Mouse (Mus musculus) mouse trophoblast stem cell (cell line): ENCODE results near the gene B3galt5.
"Not testable (repeated sequence)": the region's sequence is repeated elsewhere in the genome, so short reads cannot be mapped to it uniquely, and the experiment has no call there.

Experiments
- in situ Hi-C, 2 experiments: fragments of 300-500 bp; cut with MseI, MboI; formaldehyde crosslinking; loops; 2 replicates in 1 of 2; 3 replicates in 1 of 2; pipeline ENCODE4 v1.15.1; 2025

The B3galt5 gene

GRCm38 (mm10) chr16:96258429-96258828 lies 22.8 kb downstream of the B3galt5 start:
- in situ Hi-C loops: no loop called here

- in situ Hi-C loops: no loop called here
Observed at GRCm38 (mm10) chr16:96271736-96272135, 36.1 kb downstream of the B3galt5 start.

GRCm38 (mm10) chr16:96272929-96273619 lies 37.5 kb downstream of the B3galt5 start:
- in situ Hi-C loops: no loop called here

- in situ Hi-C loops: no loop called here
Observed at GRCm38 (mm10) chr16:96276596-96276995, 41.0 kb downstream of the B3galt5 start.

- in situ Hi-C loops: no loop called here
Observed at GRCm38 (mm10) chr16:96278491-96279224, 43.1 kb downstream of the B3galt5 start.

GRCm38 (mm10) chr16:96280719-96281605 lies 45.4 kb downstream of the B3galt5 start:
- in situ Hi-C loops: no loop called here

GRCm38 (mm10) chr16:96282566-96282965 lies 47.0 kb downstream of the B3galt5 start:
- in situ Hi-C loops: no loop called here

- in situ Hi-C loops: no loop called here
Observed at GRCm38 (mm10) chr16:96291885-96292284, 56.3 kb downstream of the B3galt5 start.

- in situ Hi-C loops: no loop called here
Observed at GRCm38 (mm10) chr16:96292530-96293173, 57.1 kb downstream of the B3galt5 start.

- in situ Hi-C loops: no loop called here
Observed at GRCm38 (mm10) chr16:96298075-96298474, 62.5 kb downstream of the B3galt5 start.

GRCm38 (mm10) chr16:96298574-96298973 lies 63.0 kb downstream of the B3galt5 start:
- in situ Hi-C loops: no loop called here

GRCm38 (mm10) chr16:96303356-96303755 lies 67.8 kb downstream of the B3galt5 start:
- in situ Hi-C loops: no loop called here

- in situ Hi-C loops: no loop called here
Observed at GRCm38 (mm10) chr16:96304438-96304837, 68.8 kb downstream of the B3galt5 start.

- in situ Hi-C loops: no loop called here
Observed at GRCm38 (mm10) chr16:96306905-96307304, 71.3 kb downstream of the B3galt5 start.

- in situ Hi-C loops: no loop called here
Observed at GRCm38 (mm10) chr16:96317803-96318202, 82.2 kb downstream of the B3galt5 start.

GRCm38 (mm10) chr16:96322739-96323138 lies 87.1 kb downstream of the B3galt5 start:
- in situ Hi-C loops: no loop called here

- in situ Hi-C loops: no loop called here
Observed at GRCm38 (mm10) chr16:96323166-96323565, 87.6 kb downstream of the B3galt5 start.

- in situ Hi-C loops: no loop called here
Observed at GRCm38 (mm10) chr16:96326110-96326999, 90.8 kb downstream of the B3galt5 start.

GRCm38 (mm10) chr16:96327251-96327650 lies 91.7 kb downstream of the B3galt5 start:
- in situ Hi-C loops: not testable (repeated sequence)

- in situ Hi-C loops: no loop called here
Observed at GRCm38 (mm10) chr16:96339570-96339969, 104.0 kb downstream of the B3galt5 start.
